Mouse (Mus musculus): Measurements from ENCODE around the gene Gm28490.
"Not testable (repeated sequence)": the region's sequence is repeated elsewhere in the genome, so short reads cannot be mapped to it uniquely, and the experiment has no call there.

Gm28490 gene

GRCm38 (mm10) chrY:31634656-31635055 lies at the start of gene Gm28490:
Gene Gm28490, minus strand, starts transcription at chrY:31634756.
- not testable (repeated sequence) for DNase-seq
